Mouse (Mus musculus): ENCODE data around the gene Smim27. TPM values are rescaled to one million over a fixed set of nuclear protein-coding genes. Genes with fewer than 3 reads are reported as not detected.

Smim27 gene
- total RNA-seq (2012; rRNA removed), result 2.1 and 3.9 TPM in 2 replicates

DNA sequence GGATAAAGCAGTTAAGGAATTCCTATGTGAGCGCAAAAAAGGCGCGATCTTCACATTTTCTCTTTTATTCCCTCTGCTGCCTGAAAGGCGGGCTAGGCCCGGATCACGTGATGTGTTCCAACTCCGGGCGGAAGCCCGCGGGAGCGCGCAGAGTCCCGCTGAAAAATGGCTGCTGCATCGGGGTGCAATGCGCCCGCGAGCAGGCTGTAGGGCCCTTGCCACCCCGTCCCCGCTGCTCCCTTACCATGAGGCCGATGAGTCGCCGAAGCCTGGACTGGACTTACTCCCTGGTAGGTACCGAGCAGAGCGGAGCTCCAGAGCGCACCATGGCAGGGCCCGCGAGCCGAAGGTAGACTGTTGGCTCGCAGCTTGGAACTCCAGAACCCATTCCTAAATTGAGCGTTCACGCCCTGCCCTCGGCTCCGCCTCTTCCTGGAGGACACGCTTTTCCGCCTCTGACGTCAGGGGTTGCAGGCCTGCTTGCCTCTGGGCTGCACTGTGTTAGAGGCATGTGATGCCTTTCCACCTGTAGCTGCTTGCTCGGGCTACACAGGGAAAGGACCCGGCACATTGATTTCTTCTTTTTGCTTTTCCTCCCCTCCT, at the start of gene Smim27, which contains the start of gene Topors:
Smim27 (plus strand) TSS at position 150 of the 603 bp plus-strand sequence.
Topors (minus strand) TSS at position 421 of the 603 bp plus-strand sequence.
- Histone ChIP-seq H3K4me3 (ENCODE audit: insufficient read depth in 1 of 2, low read depth in 1 of 2, low read length in 2 of 2, poor library complexity in 1 of 2, severe bottlenecking in 1 of 2) (peak within 1 kb of the TSS; percentile 74 to 86), H3K36me3 (ENCODE audit: control insufficient read depth, insufficient read depth, low read length, poor library complexity, severe bottlenecking) (peaks cover 21% of the 10 kb centered on the region), H3K9me3 (ENCODE audit: control insufficient read depth, insufficient read depth, low read depth, low read length) (no peaks in the 10 kb centered on the region), H3K9ac (ENCODE audit: insufficient read depth, low read depth, low read length, poor library complexity, severe bottlenecking) (peak within 1 kb of the TSS; percentile 92), H3K4me1 (ENCODE audit: control insufficient read depth in 2 of 2, insufficient read depth in 2 of 2, low read length in 2 of 2, poor library complexity in 1 of 2) (peaks cover 0 to 3% of the 10 kb centered on the region in 2 experiments; a peak in 2 of 4 replicates), H3K27ac (ENCODE audit: insufficient read depth, low read depth, low read length, poor library complexity, severe bottlenecking) (peak within 1 kb of the TSS; percentile 94)
- DNase-seq (ENCODE audit: low read depth, low spot score), result peak; percentile 97
- peak; percentile 69; the same call in 1 of the 2 replicates for TF ChIP-seq HCFC1 (IDR thresholded peaks at IDR 0.05; ENCODE audit: borderline replicate concordance, insufficient read depth, low read length)
- no peak for TF ChIP-seq CHD2 (IDR thresholded peaks at IDR 0.05; ENCODE audit: low read depth, low read length)
- in situ Hi-C loops (cut with MboI; ENCODE audit: low sequenced_read_pairs in 2 of 2, unreplicated experiment in 2 of 2), result no loop called here

- peak; percentile 67 for DNase-seq (ENCODE audit: low read depth, low spot score)
- peak overlapping the region; percentile 91 for H3K27ac ChIP-seq (ENCODE audit: insufficient read depth, low read depth, low read length, poor library complexity, severe bottlenecking)
- in situ Hi-C loops (cut with MboI; ENCODE audit: low sequenced_read_pairs in 2 of 2, unreplicated experiment in 2 of 2), result no loop called here
Measured at GRCm38 (mm10) chr4:40220437-40220836, 48.9 kb upstream of the Smim27 start.

GRCm38 (mm10) chr4:40221004-40221760, 48.2 kb upstream of the Smim27 start:
- no peak for TF ChIP-seq ZC3H11A (IDR thresholded peaks at IDR 0.05; ENCODE audit: borderline replicate concordance, low read depth, low read length)
- TF ChIP-seq MAFK (IDR thresholded peaks at IDR 0.05; ENCODE audit: insufficient read depth, low read depth, low read length), result no peak
- TF ChIP-seq ZNF384 (IDR thresholded peaks at IDR 0.05; ENCODE audit: low read depth, low read length), result no peak
- TF ChIP-seq CHD2 (IDR thresholded peaks at IDR 0.05; ENCODE audit: low read depth, low read length), result no peak
- no peak for TF ChIP-seq HCFC1 (IDR thresholded peaks at IDR 0.05; ENCODE audit: borderline replicate concordance, insufficient read depth, low read length)
- Histone ChIP-seq H3K4me1 (ENCODE audit: control insufficient read depth in 2 of 2, insufficient read depth in 2 of 2, low read length in 2 of 2, poor library complexity in 1 of 2) (peaks cover 3 to 19% of the 10 kb centered on the region in 2 experiments; a peak in 2 of 4 replicates), H3K9ac (ENCODE audit: insufficient read depth, low read depth, low read length, poor library complexity, severe bottlenecking) (no peak overlapping the region), H3K36me3 (ENCODE audit: control insufficient read depth, insufficient read depth, low read length, poor library complexity, severe bottlenecking) (peaks cover 4% of the 10 kb centered on the region), H3K27ac (ENCODE audit: insufficient read depth, low read depth, low read length, poor library complexity, severe bottlenecking) (no peak overlapping the region; the same call in 1 of the 2 replicates), H3K9me3 (ENCODE audit: control insufficient read depth, insufficient read depth, low read depth, low read length) (no peaks in the 10 kb centered on the region), H3K4me3 (ENCODE audit: insufficient read depth in 1 of 2, low read depth in 1 of 2, low read length in 2 of 2, poor library complexity in 1 of 2, severe bottlenecking in 1 of 2) (peak overlapping the region in 1 of 2 experiments; percentile 19; a peak in 2 of 4 replicates)
- in situ Hi-C loops (cut with MboI; ENCODE audit: low sequenced_read_pairs in 2 of 2, unreplicated experiment in 2 of 2), result no loop called here
- DNase-seq (ENCODE audit: low read depth, low spot score), result peak; percentile 61

More at GRCm38 (mm10) chr4:40220437-40220836, 48.9 kb upstream of the Smim27 start:
- Histone ChIP-seq H3K9me3 (ENCODE audit: control insufficient read depth, insufficient read depth, low read depth, low read length) (no peaks in the 10 kb centered on the region), H3K9ac (ENCODE audit: insufficient read depth, low read depth, low read length, poor library complexity, severe bottlenecking) (peak overlapping the region; percentile 69; the same call in 1 of the 2 replicates), H3K36me3 (ENCODE audit: control insufficient read depth, insufficient read depth, low read length, poor library complexity, severe bottlenecking) (peaks cover 4% of the 10 kb centered on the region), H3K4me1 (ENCODE audit: control insufficient read depth in 2 of 2, insufficient read depth in 2 of 2, low read length in 2 of 2, poor library complexity in 1 of 2) (peaks cover 3 to 19% of the 10 kb centered on the region in 2 experiments; a peak in 2 of 4 replicates), H3K4me3 (ENCODE audit: insufficient read depth in 1 of 2, low read depth in 1 of 2, low read length in 2 of 2, poor library complexity in 1 of 2, severe bottlenecking in 1 of 2) (peak overlapping the region; percentile 54 to 62)
- no peak for TF ChIP-seq HCFC1 (IDR thresholded peaks at IDR 0.05; ENCODE audit: borderline replicate concordance, insufficient read depth, low read length)

DNA sequence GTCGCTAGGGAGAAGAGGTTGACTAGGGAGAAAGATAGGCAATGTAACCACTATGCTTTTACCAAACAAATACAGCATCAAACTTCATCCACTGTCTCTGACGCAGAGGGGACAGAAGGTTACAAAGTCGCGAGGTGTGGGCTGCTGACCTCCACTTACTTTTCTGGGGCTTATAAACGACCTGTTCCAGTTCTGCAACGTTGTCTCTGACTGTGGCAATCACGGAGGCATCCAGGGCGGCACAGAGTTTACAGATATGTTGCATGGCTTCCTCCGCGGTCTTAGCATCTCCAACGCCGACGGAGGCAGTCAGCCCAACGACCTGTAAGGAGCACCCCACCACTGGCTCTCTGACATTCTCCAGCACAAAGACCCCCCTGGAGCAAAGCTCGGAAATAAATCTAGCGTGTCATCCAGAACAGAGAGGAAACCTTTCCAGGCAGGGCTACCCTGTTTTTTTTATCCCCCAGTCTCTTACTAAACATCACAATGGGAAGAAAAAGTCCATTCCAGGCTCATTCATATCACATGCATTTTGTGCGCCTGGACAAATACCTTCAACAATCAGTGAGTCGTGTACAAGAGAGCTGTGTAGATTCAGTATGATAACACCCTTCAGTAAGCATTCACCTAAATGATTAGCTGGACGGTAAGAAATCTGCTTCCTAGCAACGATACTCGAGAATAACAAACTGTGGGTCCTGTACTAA, 47.3 kb upstream of the Smim27 start:
- H3K27ac ChIP-seq (ENCODE audit: insufficient read depth, low read depth, low read length, poor library complexity, severe bottlenecking), result no peak overlapping the region; the same call in 1 of the 2 replicates
- H3K9me3 ChIP-seq (ENCODE audit: control insufficient read depth, insufficient read depth, low read depth, low read length), result no peaks in the 10 kb centered on the region
- peaks cover 2% of the 10 kb centered on the region for H3K36me3 ChIP-seq (ENCODE audit: control insufficient read depth, insufficient read depth, low read length, poor library complexity, severe bottlenecking)
- in situ Hi-C loops (cut with MboI; ENCODE audit: low sequenced_read_pairs in 2 of 2, unreplicated experiment in 2 of 2), result no loop called here
- TF ChIP-seq ZNF384 (IDR thresholded peaks at IDR 0.05; ENCODE audit: low read depth, low read length) (no peak), CHD2 (IDR thresholded peaks at IDR 0.05; ENCODE audit: low read depth, low read length) (no peak), ZC3H11A (IDR thresholded peaks at IDR 0.05; ENCODE audit: borderline replicate concordance, low read depth, low read length) (no peak), HCFC1 (IDR thresholded peaks at IDR 0.05; ENCODE audit: borderline replicate concordance, insufficient read depth, low read length) (no peak), MAFK (IDR thresholded peaks at IDR 0.05; ENCODE audit: insufficient read depth, low read depth, low read length) (no peak)
- no peak for DNase-seq (ENCODE audit: low read depth, low spot score)
- H3K9ac ChIP-seq (ENCODE audit: insufficient read depth, low read depth, low read length, poor library complexity, severe bottlenecking), result no peak overlapping the region; the same call in 1 of the 2 replicates
- peaks cover 5 to 19% of the 10 kb centered on the region in 2 experiments for H3K4me1 ChIP-seq (ENCODE audit: control insufficient read depth in 2 of 2, insufficient read depth in 2 of 2, low read length in 2 of 2, poor library complexity in 1 of 2)
- H3K4me3 ChIP-seq (ENCODE audit: insufficient read depth in 1 of 2, low read depth in 1 of 2, low read length in 2 of 2, poor library complexity in 1 of 2, severe bottlenecking in 1 of 2), result peak overlapping the region in 1 of 2 experiments; percentile 19; a peak in 1 of 4 replicates
